Mouse (Mus musculus) heart, postnatal 0 days (tissue): ENCODE results near the gene Mrtfa. TPM values are rescaled to one million over a fixed set of nuclear protein-coding genes. Genes with fewer than 3 reads are reported as not detected.

ENCODE experiments used
- ATAC-seq: fragments of 200-750 bp; cut with Nextera tagmentation; 2 replicates; pipeline ENCODE4 v1.8.0; 2017; ENCODE audit warnings: low read depth, moderate number of reproducible peaks, moderate library complexity; ENCODE audit not compliant: insufficient read depth
- DNase-seq: peaks from one replicate; pipeline ENCODE4 v3.0.0-alpha.2; 2016; ENCODE audit warnings: low spot score
- H3K27ac ChIP-seq: fragments of 300-500 bp; sonication (generic); 2 replicates; pipeline ENCODE4 v1.5.1; 2014; ENCODE audit warnings: low read depth, mild to moderate bottlenecking
- H3K27me3 ChIP-seq: fragments of 300-500 bp; sonication (generic); 2 replicates; pipeline ENCODE4 v1.6.1; 2014; ENCODE audit warnings: low read length, mixed read lengths; ENCODE audit not compliant: control insufficient read depth, insufficient read depth
- H3K36me3 ChIP-seq: fragments of 300-500 bp; sonication (generic); replicated peaks from 2 replicates; pipeline ENCODE4 v1.6.1; 2014; ENCODE audit warnings: low read length, mixed read lengths; ENCODE audit not compliant: control insufficient read depth, insufficient read depth
- H3K4me1 ChIP-seq: fragments of 300-500 bp; sonication (generic); 2 replicates; pipeline ENCODE4 v1.6.1; 2014; ENCODE audit warnings: antibody characterized with exemption; ENCODE audit not compliant: control insufficient read depth, insufficient read depth
- H3K4me2 ChIP-seq: fragments of 300-500 bp; sonication (generic); 2 replicates; pipeline ENCODE4 v1.6.1; 2014; ENCODE audit warnings: low read depth, mild to moderate bottlenecking, low read length, moderate library complexity
- H3K4me3 ChIP-seq: fragments of 300-500 bp; sonication (generic); 2 replicates; pipeline ENCODE4 v1.5.1; 2014; ENCODE audit warnings: low read depth, low read length
- H3K9ac ChIP-seq: fragments of 300-500 bp; sonication (generic); replicated peaks from 2 replicates; pipeline ENCODE4 v1.6.1; 2014; ENCODE audit warnings: low read depth, low read length, mixed read lengths
- H3K9me3 ChIP-seq: fragments of 300-500 bp; sonication (generic); replicated peaks from 2 replicates; pipeline ENCODE4 v1.6.1; 2016; ENCODE audit warnings: low read length; ENCODE audit not compliant: control insufficient read depth
- CTCF ChIP-seq: IDR thresholded peaks from 2 replicates; pipeline ENCODE4 v1.5.1; 2016; ENCODE audit warnings: antibody characterized with exemption, control low read depth, low read depth
- EP300 ChIP-seq: IDR thresholded peaks from 2 replicates; pipeline ENCODE4 v1.6.1; 2016; ENCODE audit warnings: antibody characterized with exemption, low read depth
- WGBS: fragments of 180-500 bp; shearing (Covaris S2); extraction: QIAGEN DNeasy Blood & Tissue Kit; methylation state at CpG from one replicate; pipeline ENCODE4 v1.1.7; 2014; 5-methylcytosine and 5-hydroxymethylcytosine counted together
- polyA plus RNA-seq: library from polyadenylated mRNA; unstranded; fragments of >200 nt; fragmentation: Nextera tagmentation; extraction: Ambion mirVana; gene quantifications from 2 replicates; pipeline ENCODE4 v1.2.1, GENCODE M21; 2015
- total RNA-seq: library from RNA; depleted of rRNA; stranded (reverse); fragments of >200 nt; gene quantifications from 2 replicates; pipeline ENCODE4 v1.2.3, GENCODE M21; 2014; ENCODE audit warnings: low replicate concordance

Mrtfa gene
- total and polyA plus RNA-seq, 2 experiments from 2014 or later: 4.9 to 26.0 TPM

GRCm38 (mm10) chr15:81123122-81123521 lies 67.4 kb downstream of the Mrtfa start:
- Histone ChIP-seq H3K4me3 (no peak overlapping the region), H3K36me3 (no peaks in the 10 kb centered on the region), H3K4me1 (no peaks in the 10 kb centered on the region), H3K27ac (no peak overlapping the region), H3K9me3 (no peaks in the 10 kb centered on the region), H3K9ac (no peak overlapping the region), H3K27me3 (no peaks in the 10 kb centered on the region), H3K4me2 (no peak overlapping the region)
- 78% methylated on average over 5 of the region's 5 CpGs for WGBS
- DNase-seq (no peak), ATAC-seq (no peak)
- TF ChIP-seq CTCF (no peak), EP300 (no peak)

GRCm38 (mm10) chr15:81122535-81122934 lies 68.0 kb downstream of the Mrtfa start:
- WGBS: 38% methylated on average over 4 of the region's 4 CpGs
- no peak overlapping the region for H3K4me3 ChIP-seq
- TF ChIP-seq EP300 (no peak), CTCF (no peak)

GRCm38 (mm10) chr15:81122078-81122477 lies 68.5 kb downstream of the Mrtfa start:
- no peaks in the 10 kb centered on the region for H3K27me3 ChIP-seq
- no peak for TF ChIP-seq CTCF
- no peak for TF ChIP-seq EP300
- H3K4me3 ChIP-seq: no peak overlapping the region
- H3K9ac ChIP-seq: no peak overlapping the region
- H3K4me1 ChIP-seq: no peaks in the 10 kb centered on the region
- WGBS: 67% methylated on average over 2 of the region's 2 CpGs
- H3K4me2 ChIP-seq: no peak overlapping the region
- ATAC-seq (no peak), DNase-seq (no peak)
- no peaks in the 10 kb centered on the region for H3K9me3 ChIP-seq
- no peaks in the 10 kb centered on the region for H3K36me3 ChIP-seq
- H3K27ac ChIP-seq: no peak overlapping the region

More at GRCm38 (mm10) chr15:81122535-81122934, 68.0 kb downstream of the Mrtfa start:
- ATAC-seq: no peak
- H3K4me2 ChIP-seq: no peak overlapping the region
- DNase-seq: no peak
- no peaks in the 10 kb centered on the region for H3K36me3 ChIP-seq
- H3K9ac ChIP-seq: no peak overlapping the region
- no peaks in the 10 kb centered on the region for H3K27me3 ChIP-seq
- no peaks in the 10 kb centered on the region for H3K9me3 ChIP-seq
- no peaks in the 10 kb centered on the region for H3K4me1 ChIP-seq
- H3K27ac ChIP-seq: no peak overlapping the region

- Histone ChIP-seq H3K4me2 (no peak overlapping the region), H3K36me3 (no peaks in the 10 kb centered on the region), H3K9me3 (no peaks in the 10 kb centered on the region), H3K9ac (no peak overlapping the region), H3K4me3 (no peak overlapping the region), H3K27ac (no peak overlapping the region), H3K27me3 (no peaks in the 10 kb centered on the region), H3K4me1 (no peaks in the 10 kb centered on the region)
- DNase-seq: no peak
- TF ChIP-seq EP300 (no peak), CTCF (no peak)
- WGBS: 79% methylated on average over 7 of the region's 7 CpGs
- no peak for ATAC-seq
These were observed 69.6 kb downstream of the Mrtfa start for GRCm38 (mm10) chr15:81120946-81121345.

- TF ChIP-seq EP300 (no peak), CTCF (no peak)
- ATAC-seq: no peak
- H3K4me1 ChIP-seq: no peaks in the 10 kb centered on the region
- no peak for DNase-seq
- H3K27me3 ChIP-seq: no peaks in the 10 kb centered on the region
- no peak overlapping the region for H3K9ac ChIP-seq
- H3K27ac ChIP-seq: no peak overlapping the region
- H3K4me3 ChIP-seq: no peak overlapping the region
- no peaks in the 10 kb centered on the region for H3K36me3 ChIP-seq
- H3K9me3 ChIP-seq: no peaks in the 10 kb centered on the region
- WGBS: 65% methylated on average over 6 of the region's 6 CpGs
- H3K4me2 ChIP-seq: no peak overlapping the region
These were observed 70.4 kb downstream of the Mrtfa start for GRCm38 (mm10) chr15:81120140-81120539.

- H3K36me3 ChIP-seq: no peaks in the 10 kb centered on the region
- H3K27me3 ChIP-seq: no peaks in the 10 kb centered on the region
- H3K9me3 ChIP-seq: no peaks in the 10 kb centered on the region
- no peak for DNase-seq
- H3K4me1 ChIP-seq: no peaks in the 10 kb centered on the region
- no peak overlapping the region for H3K4me3 ChIP-seq
- ATAC-seq: no peak
- H3K27ac ChIP-seq: no peak overlapping the region
- no peak overlapping the region for H3K9ac ChIP-seq
- TF ChIP-seq EP300: no peak
- no peak for TF ChIP-seq CTCF
- H3K4me2 ChIP-seq: no peak overlapping the region
- WGBS: 73% methylated on average over 4 of the region's 4 CpGs
These were observed 72.3 kb downstream of the Mrtfa start for GRCm38 (mm10) chr15:81118226-81118625.
